Mouse (Mus musculus): ENCODE measurements at regions not wholly inside any gene's neighbourhood (a gene's known extent, or its start where the extent isn't known, plus 50 kb on each side); places are given as distances from the start of the nearest gene placed in this dataset.
A peak's percentile ranks its signal among the peaks of the same experiment; 100 is the strongest.

GRCm38 (mm10) chr7:72998374-72998773 is 376.9 kb upstream of the Rgma start:
- Histone ChIP-seq H3K36me3 (ENCODE audit: control insufficient read depth, insufficient read depth, low read length) (no peaks in the 10 kb centered on the region), H3K9me3 (ENCODE audit: control insufficient read depth, low read length) (no peaks in the 10 kb centered on the region), H3K4me1 (ENCODE audit: control insufficient read depth, insufficient read depth, low read length) (no peaks in the 10 kb centered on the region), H3K4me3 (ENCODE audit: low read length) (no peak overlapping the region), H3K9ac (ENCODE audit: low read depth, low read length) (no peak overlapping the region), H3K27ac (ENCODE audit: low read length) (no peak overlapping the region), H3K27me3 (replicated peaks; ENCODE audit: control insufficient read depth, insufficient read depth, low read length) (no peaks in the 10 kb centered on the region), H3K4me2 (ENCODE audit: low read depth, low read length) (no peak overlapping the region)
- WGBS: 71% methylated on average over 5 of the region's 5 CpGs
- ATAC-seq: no peak

- H3K27me3 ChIP-seq (replicated peaks; ENCODE audit: control insufficient read depth, insufficient read depth, low read length): no peaks in the 10 kb centered on the region
- H3K4me2 ChIP-seq (ENCODE audit: low read depth, low read length): no peak overlapping the region
- H3K27ac ChIP-seq (ENCODE audit: low read length): no peak overlapping the region
- H3K9me3 ChIP-seq (ENCODE audit: control insufficient read depth, low read length): no peaks in the 10 kb centered on the region
- ATAC-seq: no peak
- WGBS: 66% methylated on average over 3 of the region's 3 CpGs
- H3K36me3 ChIP-seq (ENCODE audit: control insufficient read depth, insufficient read depth, low read length): no peaks in the 10 kb centered on the region
- no peak overlapping the region for H3K9ac ChIP-seq (ENCODE audit: low read depth, low read length)
- H3K4me3 ChIP-seq (ENCODE audit: low read length): no peak overlapping the region
- H3K4me1 ChIP-seq (ENCODE audit: control insufficient read depth, insufficient read depth, low read length): no peaks in the 10 kb centered on the region
Measured at GRCm38 (mm10) chr7:73019151-73019550, 356.2 kb upstream of the Rgma start.

GRCm38 (mm10) chr7:73019764-73020354 is 355.4 kb upstream of the Rgma start:
- H3K36me3 ChIP-seq (ENCODE audit: control insufficient read depth, insufficient read depth, low read length): no peaks in the 10 kb centered on the region
- no peak for ATAC-seq
- no peak overlapping the region for H3K4me3 ChIP-seq (ENCODE audit: low read length)
- H3K4me1 ChIP-seq (ENCODE audit: control insufficient read depth, insufficient read depth, low read length): no peaks in the 10 kb centered on the region
- no peak overlapping the region for H3K4me2 ChIP-seq (ENCODE audit: low read depth, low read length)
- no peaks in the 10 kb centered on the region for H3K27me3 ChIP-seq (replicated peaks; ENCODE audit: control insufficient read depth, insufficient read depth, low read length)
- no peak overlapping the region for H3K9ac ChIP-seq (ENCODE audit: low read depth, low read length)
- 57% methylated on average over 1 of the region's 1 CpGs for WGBS
- H3K9me3 ChIP-seq (ENCODE audit: control insufficient read depth, low read length): no peaks in the 10 kb centered on the region
- no peak overlapping the region for H3K27ac ChIP-seq (ENCODE audit: low read length)

- no peaks in the 10 kb centered on the region for H3K9me3 ChIP-seq (ENCODE audit: control insufficient read depth, low read length)
- ATAC-seq: no peak
- H3K9ac ChIP-seq (ENCODE audit: low read depth, low read length): no peak overlapping the region
- H3K4me1 ChIP-seq (ENCODE audit: control insufficient read depth, insufficient read depth, low read length): no peaks in the 10 kb centered on the region
- no peak overlapping the region for H3K4me3 ChIP-seq (ENCODE audit: low read length)
- 83% methylated on average over 2 of the region's 2 CpGs for WGBS
- no peaks in the 10 kb centered on the region for H3K27me3 ChIP-seq (replicated peaks; ENCODE audit: control insufficient read depth, insufficient read depth, low read length)
- no peaks in the 10 kb centered on the region for H3K36me3 ChIP-seq (ENCODE audit: control insufficient read depth, insufficient read depth, low read length)
- no peak overlapping the region for H3K27ac ChIP-seq (ENCODE audit: low read length)
- H3K4me2 ChIP-seq (ENCODE audit: low read depth, low read length): no peak overlapping the region
Measured at GRCm38 (mm10) chr7:73021786-73022185, 353.5 kb upstream of the Rgma start.

DNA sequence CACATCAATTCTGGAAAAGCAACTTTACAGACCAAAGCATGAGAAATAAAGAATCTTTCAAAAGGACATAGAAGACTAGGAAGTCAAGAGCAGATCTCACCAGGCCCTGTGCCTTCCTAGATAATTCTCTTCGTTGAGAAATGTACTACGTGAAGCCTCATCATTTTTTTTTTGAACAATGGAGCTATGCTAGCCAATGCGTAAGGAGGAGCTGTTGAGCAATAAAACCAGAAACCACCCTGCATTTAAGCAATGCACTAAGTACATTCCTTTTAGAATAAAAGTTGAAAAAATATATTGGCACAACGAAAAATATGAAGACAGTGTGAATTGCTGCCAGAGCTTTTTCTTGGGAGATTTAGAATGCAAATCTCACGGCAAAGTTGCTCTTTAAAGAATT is 349.7 kb upstream of the Rgma start:
- no peak overlapping the region for H3K9ac ChIP-seq (ENCODE audit: low read depth, low read length)
- no peaks in the 10 kb centered on the region for H3K4me1 ChIP-seq (ENCODE audit: control insufficient read depth, insufficient read depth, low read length)
- no peak overlapping the region for H3K27ac ChIP-seq (ENCODE audit: low read length)
- no peaks in the 10 kb centered on the region for H3K36me3 ChIP-seq (ENCODE audit: control insufficient read depth, insufficient read depth, low read length)
- no peaks in the 10 kb centered on the region for H3K27me3 ChIP-seq (replicated peaks; ENCODE audit: control insufficient read depth, insufficient read depth, low read length)
- H3K4me3 ChIP-seq (ENCODE audit: low read length): no peak overlapping the region
- H3K9me3 ChIP-seq (ENCODE audit: control insufficient read depth, low read length): no peaks in the 10 kb centered on the region
- no peak for ATAC-seq
- WGBS: 52% methylated on average over 5 of the region's 5 CpGs
- no peak overlapping the region for H3K4me2 ChIP-seq (ENCODE audit: low read depth, low read length)

GRCm38 (mm10) chr7:73028952-73029351 is 346.4 kb upstream of the Rgma start:
- no peaks in the 10 kb centered on the region for H3K36me3 ChIP-seq (ENCODE audit: control insufficient read depth, insufficient read depth, low read length)
- H3K9me3 ChIP-seq (ENCODE audit: control insufficient read depth, low read length): no peaks in the 10 kb centered on the region
- WGBS: 78% methylated on average over 6 of the region's 6 CpGs
- ATAC-seq: no peak
- H3K4me1 ChIP-seq (ENCODE audit: control insufficient read depth, insufficient read depth, low read length): 0 out of 2 replicates have a peak, but pooled peaks cover 2% of the 10 kb centered on the region
- H3K4me2 ChIP-seq (ENCODE audit: low read depth, low read length): no peak overlapping the region
- H3K4me3 ChIP-seq (ENCODE audit: low read length): no peak overlapping the region
- no peaks in the 10 kb centered on the region for H3K27me3 ChIP-seq (replicated peaks; ENCODE audit: control insufficient read depth, insufficient read depth, low read length)
- H3K27ac ChIP-seq (ENCODE audit: low read length): no peak overlapping the region
- no peak overlapping the region for H3K9ac ChIP-seq (ENCODE audit: low read depth, low read length)

GRCm38 (mm10) chr7:73031407-73031806 is 343.9 kb upstream of the Rgma start:
- Histone ChIP-seq H3K9me3 (ENCODE audit: control insufficient read depth, low read length) (no peaks in the 10 kb centered on the region), H3K9ac (ENCODE audit: low read depth, low read length) (no peak overlapping the region), H3K27me3 (replicated peaks; ENCODE audit: control insufficient read depth, insufficient read depth, low read length) (no peaks in the 10 kb centered on the region), H3K4me3 (ENCODE audit: low read length) (no peak overlapping the region), H3K4me2 (ENCODE audit: low read depth, low read length) (no peak overlapping the region), H3K4me1 (ENCODE audit: control insufficient read depth, insufficient read depth, low read length) (0 out of 2 replicates have a peak, but pooled peaks cover 2% of the 10 kb centered on the region), H3K27ac (ENCODE audit: low read length) (no peak overlapping the region), H3K36me3 (ENCODE audit: control insufficient read depth, insufficient read depth, low read length) (no peaks in the 10 kb centered on the region)
- WGBS: 84% methylated on average over 5 of the region's 5 CpGs
- no peak for ATAC-seq

GRCm38 (mm10) chr7:73032316-73032980 is 342.9 kb upstream of the Rgma start:
- Histone ChIP-seq H3K36me3 (ENCODE audit: control insufficient read depth, insufficient read depth, low read length) (no peaks in the 10 kb centered on the region), H3K27me3 (replicated peaks; ENCODE audit: control insufficient read depth, insufficient read depth, low read length) (no peaks in the 10 kb centered on the region), H3K27ac (ENCODE audit: low read length) (no peak overlapping the region), H3K4me3 (ENCODE audit: low read length) (no peak overlapping the region; the same call in 1 of the 2 replicates), H3K9me3 (ENCODE audit: control insufficient read depth, low read length) (no peaks in the 10 kb centered on the region), H3K9ac (ENCODE audit: low read depth, low read length) (0 out of 2 replicates have a peak overlapping the region, but pooled peaks have one; percentile 29), H3K4me2 (ENCODE audit: low read depth, low read length) (peak overlapping the region; percentile 42), H3K4me1 (ENCODE audit: control insufficient read depth, insufficient read depth, low read length) (peaks cover 11% of the 10 kb centered on the region)
- no peak for ATAC-seq
- WGBS: 63% methylated on average over 23 of the region's 23 CpGs

- peak; percentile 58; the same call in 1 of the 2 replicates for ATAC-seq
- Histone ChIP-seq H3K27ac (ENCODE audit: low read length) (no peak overlapping the region), H3K4me2 (ENCODE audit: low read depth, low read length) (no peak overlapping the region)
Measured at GRCm38 (mm10) chr7:73036801-73037555, 338.3 kb upstream of the Rgma start.

More at GRCm38 (mm10) chr7:73036801-73037555, 338.3 kb upstream of the Rgma start:
- no peaks in the 10 kb centered on the region for H3K27me3 ChIP-seq (replicated peaks; ENCODE audit: control insufficient read depth, insufficient read depth, low read length)
- H3K9me3 ChIP-seq (ENCODE audit: control insufficient read depth, low read length): no peaks in the 10 kb centered on the region
- no peak overlapping the region for H3K9ac ChIP-seq (ENCODE audit: low read depth, low read length)
- H3K36me3 ChIP-seq (ENCODE audit: control insufficient read depth, insufficient read depth, low read length): no peaks in the 10 kb centered on the region
- 35% methylated on average over 20 of the region's 20 CpGs for WGBS
- no peak overlapping the region for H3K4me3 ChIP-seq (ENCODE audit: low read length)
- H3K4me1 ChIP-seq (ENCODE audit: control insufficient read depth, insufficient read depth, low read length): peaks cover 9% of the 10 kb centered on the region
